Mouse (Mus musculus): ENCODE data around the gene Kdelr1.

GRCm38 (mm10) chr7:45864435-45864834 lies 8.1 kb upstream of the Kdelr1 start:
- TF ChIP-seq POLR2A (IDR thresholded peaks at IDR 0.05; ENCODE audit: borderline replicate concordance, extremely low read depth, low read depth, low read length) (no peak), CTCF (IDR thresholded peaks at IDR 0.05; ENCODE audit: insufficient read depth, low read length) (no peak)
